Mouse (Mus musculus) megakaryocyte-erythroid progenitor cell, adult 5-6 weeks (primary cell): ENCODE measurements around the gene Uspl1. TPM values are rescaled to one million over a fixed set of nuclear protein-coding genes. Genes with fewer than 3 reads are reported as not detected.
"Not testable (repeated sequence)": the region's sequence is repeated elsewhere in the genome, so short reads cannot be mapped to it uniquely, and the experiment has no call there.

Source experiments
- ATAC-seq: replicated peaks from 2 replicates; pipeline ENCODE4 v1.8.0; 2016; ENCODE audit warnings: mild to moderate bottlenecking, inconsistent platforms; ENCODE audit not compliant: severe bottlenecking, poor library complexity, low FRiP score, low TSS enrichment
- total RNA-seq, 2 experiments: library from RNA; stranded (forward) in 1 of 2; stranded (reverse) in 1 of 2; fragments of 200-1000, 215-1000 nt in 1 of 2; fragments of >200 nt in 1 of 2; fragmentation: Nextera tagmentation in 1 of 2; gene quantifications; 2 replicates each; pipeline ENCODE4 v1.2.3; 2014 to 2017

The Uspl1 gene
- total RNA-seq (2014; fragmentation: Nextera tagmentation) (62.8 and 64.3 TPM in 2 replicates), total RNA-seq (2017) (56.6 and 66.9 TPM in 2 replicates)

GRCm38 (mm10) chr5:149184104-149184843 lies at the start of gene Uspl1, which contains the start of gene Hmgb1:
Gene Uspl1 (plus strand): TSS chr5:149184350.
Gene Hmgb1 (minus strand): TSS chr5:149184489.
- ATAC-seq: peak; percentile 86

- peak; percentile 69 for ATAC-seq
Observed at GRCm38 (mm10) chr5:149134751-149135454, 49.2 kb upstream of the Uspl1 start.

GRCm38 (mm10) chr5:149135455-149136354 lies 48.4 kb upstream of the Uspl1 start:
- no peak for ATAC-seq

- ATAC-seq: peak; percentile 87
Observed at GRCm38 (mm10) chr5:149136933-149137365, 47.2 kb upstream of the Uspl1 start.

- ATAC-seq: no peak
Observed at GRCm38 (mm10) chr5:149137447-149137846, 46.7 kb upstream of the Uspl1 start.

GRCm38 (mm10) chr5:149138087-149138486 lies 46.1 kb upstream of the Uspl1 start:
- not testable (repeated sequence) for ATAC-seq

- no peak for ATAC-seq
Observed at GRCm38 (mm10) chr5:149140336-149140735, 43.8 kb upstream of the Uspl1 start.

GRCm38 (mm10) chr5:149141155-149141554 lies 43.0 kb upstream of the Uspl1 start:
- ATAC-seq: not testable (repeated sequence)

GRCm38 (mm10) chr5:149143766-149144375 lies 40.3 kb upstream of the Uspl1 start:
- no peak for ATAC-seq

GRCm38 (mm10) chr5:149146691-149147090 lies 37.5 kb upstream of the Uspl1 start:
- ATAC-seq: peak; percentile 80

- ATAC-seq: peak; percentile 69
Observed at GRCm38 (mm10) chr5:149147386-149148000, 36.7 kb upstream of the Uspl1 start.

- ATAC-seq: no peak
Observed at GRCm38 (mm10) chr5:149150882-149151281, 33.3 kb upstream of the Uspl1 start.

- ATAC-seq: no peak
Observed at GRCm38 (mm10) chr5:149152063-149152773, 31.9 kb upstream of the Uspl1 start.

- ATAC-seq: no peak
Observed at GRCm38 (mm10) chr5:149152774-149153155, 31.4 kb upstream of the Uspl1 start.

- ATAC-seq: no peak
Observed at GRCm38 (mm10) chr5:149156886-149157563, 27.1 kb upstream of the Uspl1 start.

- no peak for ATAC-seq
Observed at GRCm38 (mm10) chr5:149159021-149159420, 25.1 kb upstream of the Uspl1 start.

- no peak for ATAC-seq
Observed at GRCm38 (mm10) chr5:149160469-149160868, 23.7 kb upstream of the Uspl1 start.

- ATAC-seq: no peak
Observed at GRCm38 (mm10) chr5:149162890-149163289, 21.3 kb upstream of the Uspl1 start.
